Mouse (Mus musculus): Measurements from ENCODE around the gene Bnip1. TPM values are rescaled to one million over a fixed set of nuclear protein-coding genes. Genes with fewer than 3 reads are reported as not detected.
A peak's percentile ranks its signal among the peaks of the same experiment; 100 is the strongest.

Gene Bnip1
- polyA plus RNA-seq, 1 experiment, result 27.8 TPM

DNA sequence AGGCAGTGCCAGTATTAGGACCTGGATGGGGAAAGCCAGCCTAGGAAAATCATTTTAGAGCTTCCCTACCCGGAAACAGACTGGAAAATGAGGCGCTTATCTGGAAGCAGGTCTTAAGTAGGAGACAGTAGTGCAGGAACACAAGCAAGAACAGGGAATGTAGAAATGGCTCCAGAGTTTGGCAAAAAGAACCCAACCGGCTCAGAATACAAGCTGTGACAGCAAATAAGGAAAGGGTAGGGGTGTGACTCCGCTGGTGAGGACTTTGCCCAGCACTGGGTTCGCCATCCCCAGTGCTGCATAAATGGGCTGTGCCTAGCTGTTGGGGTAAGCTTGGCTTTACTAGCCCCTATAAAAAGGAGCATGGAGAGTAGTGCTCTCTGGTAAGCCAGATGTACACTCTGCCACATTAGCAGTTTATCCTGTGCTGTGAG lies 761 bp downstream of the Bnip1 start:
- Histone ChIP-seq H3K4me3 (ENCODE audit: insufficient read depth, poor library complexity, severe bottlenecking) (peak overlapping the region; percentile 83), H3K79me2 (ENCODE audit: control insufficient read depth, insufficient read depth) (no peaks in the 10 kb centered on the region), H3K79me3 (ENCODE audit: low read depth) (no peaks in the 10 kb centered on the region), H3K27me3 (ENCODE audit: control insufficient read depth, insufficient read depth, insufficient read length) (no peaks in the 10 kb centered on the region), H3K36me3 (ENCODE audit: control insufficient read depth, insufficient read depth) (peaks cover 13% of the 10 kb centered on the region), H3ac (ENCODE audit: control insufficient read depth, insufficient read length, low read depth) (peak overlapping the region; percentile 32)
- TF ChIP-seq MAX (IDR thresholded peaks at IDR 0.05) (no peak), MYOD1 (IDR thresholded peaks at IDR 0.05; ENCODE audit: control insufficient read depth, insufficient read length, low read depth) (no peak), USF1 (IDR thresholded peaks at IDR 0.05; ENCODE audit: low read depth) (no peak), FOSL1 (IDR thresholded peaks at IDR 0.05; ENCODE audit: insufficient read depth, low read length, poor library complexity, severe bottlenecking) (no peak), CEBPB (IDR thresholded peaks at IDR 0.05; ENCODE audit: low read depth) (no peak), MYOG (IDR thresholded peaks at IDR 0.05; ENCODE audit: control insufficient read depth, extremely low read depth, insufficient read length) (no peak), CTCF (IDR thresholded peaks at IDR 0.05; ENCODE audit: control insufficient read depth, insufficient read depth, insufficient read length) (no peak)

DNA sequence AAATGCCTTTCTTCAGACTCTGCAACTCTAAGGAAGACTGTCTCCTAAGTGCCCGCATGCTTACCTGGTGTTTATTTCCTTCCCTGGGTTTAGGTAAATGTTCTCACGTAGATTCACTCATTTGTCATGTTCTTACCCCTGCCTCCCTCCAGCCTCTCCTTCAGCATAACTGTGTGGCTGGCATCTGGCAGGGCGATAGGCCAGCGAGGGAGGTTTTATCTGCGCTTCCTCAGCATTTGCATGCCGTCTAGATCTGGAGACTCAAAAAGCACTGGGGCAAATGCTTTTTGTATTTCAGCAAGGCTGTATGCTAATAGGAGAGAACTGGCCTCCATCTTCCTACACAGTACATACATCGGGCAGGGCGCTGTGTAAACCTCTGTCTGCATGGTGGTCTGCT lies 3.7 kb downstream of the Bnip1 start:
- no peak for TF ChIP-seq MYOD1 (IDR thresholded peaks at IDR 0.05; ENCODE audit: control insufficient read depth, insufficient read length, low read depth)
- H3K36me3 ChIP-seq (ENCODE audit: control insufficient read depth, insufficient read depth), result peaks cover 28% of the 10 kb centered on the region
- H3ac ChIP-seq (ENCODE audit: control insufficient read depth, insufficient read length, low read depth), result no peak overlapping the region
- no peaks in the 10 kb centered on the region for H3K79me2 ChIP-seq (ENCODE audit: control insufficient read depth, insufficient read depth)
- no peaks in the 10 kb centered on the region for H3K27me3 ChIP-seq (ENCODE audit: control insufficient read depth, insufficient read depth, insufficient read length)
- H3K4me3 ChIP-seq (ENCODE audit: insufficient read depth, poor library complexity, severe bottlenecking), result no peak overlapping the region
- H3K79me3 ChIP-seq (ENCODE audit: low read depth), result peaks cover 1% of the 10 kb centered on the region

DNA sequence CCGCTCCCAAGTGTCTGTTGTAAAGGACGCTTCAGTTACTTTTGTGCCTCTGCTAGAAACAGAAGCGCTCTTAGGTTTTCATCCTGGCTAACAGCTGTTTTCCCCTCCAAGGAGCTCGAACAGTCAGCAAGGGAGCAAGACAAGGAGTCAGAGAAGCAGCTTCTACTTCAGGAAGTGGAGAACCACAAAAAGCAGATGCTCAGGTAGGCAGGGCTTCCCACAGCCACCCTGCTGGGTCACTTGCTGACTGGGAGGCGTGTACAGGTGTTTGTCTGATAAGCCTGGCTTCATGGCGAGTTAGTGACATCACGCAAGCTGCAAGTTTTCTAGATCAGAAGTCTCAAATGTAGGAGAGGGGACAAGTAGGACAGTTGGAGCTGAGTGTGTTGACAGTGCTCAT lies 5.7 kb downstream of the Bnip1 start:
- Histone ChIP-seq H3K4me3 (ENCODE audit: insufficient read depth, poor library complexity, severe bottlenecking) (no peak overlapping the region), H3K27me3 (ENCODE audit: control insufficient read depth, insufficient read depth, insufficient read length) (no peaks in the 10 kb centered on the region), H3K36me3 (ENCODE audit: control insufficient read depth, insufficient read depth) (peaks cover 39% of the 10 kb centered on the region), H3ac (ENCODE audit: control insufficient read depth, insufficient read length, low read depth) (no peak overlapping the region), H3K79me3 (ENCODE audit: low read depth) (peaks cover 1% of the 10 kb centered on the region), H3K79me2 (ENCODE audit: control insufficient read depth, insufficient read depth) (no peaks in the 10 kb centered on the region)
- TF ChIP-seq CTCF (IDR thresholded peaks at IDR 0.05; ENCODE audit: control insufficient read depth, insufficient read depth, insufficient read length) (no peak), MYOD1 (IDR thresholded peaks at IDR 0.05; ENCODE audit: control insufficient read depth, insufficient read length, low read depth) (no peak), MYOG (IDR thresholded peaks at IDR 0.05; ENCODE audit: control insufficient read depth, extremely low read depth, insufficient read length) (no peak), MAX (IDR thresholded peaks at IDR 0.05) (no peak), FOSL1 (IDR thresholded peaks at IDR 0.05; ENCODE audit: insufficient read depth, low read length, poor library complexity, severe bottlenecking) (no peak), CEBPB (IDR thresholded peaks at IDR 0.05; ENCODE audit: low read depth) (no peak), USF1 (IDR thresholded peaks at IDR 0.05; ENCODE audit: low read depth) (no peak)

DNA sequence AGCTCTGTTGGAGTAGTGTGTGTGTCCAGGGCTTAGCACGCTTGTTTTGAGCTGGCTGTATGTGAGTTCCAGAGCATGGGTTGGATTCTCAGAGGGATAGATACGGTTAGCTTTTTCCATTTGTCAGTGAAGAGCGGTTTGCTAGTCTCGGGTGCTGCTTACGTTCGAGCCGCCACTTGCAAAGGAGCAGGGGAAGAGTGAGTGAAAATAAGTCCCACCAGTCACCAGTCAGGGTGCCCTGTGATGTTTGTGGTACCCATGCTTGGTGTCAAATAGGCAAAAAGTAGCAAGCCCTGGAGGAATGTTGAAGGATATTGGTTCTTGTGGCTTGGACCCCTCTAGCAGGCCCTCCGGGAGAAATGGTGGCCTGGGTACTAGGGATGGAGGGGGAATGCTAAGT lies 8.1 kb downstream of the Bnip1 start:
- H3K4me3 ChIP-seq (ENCODE audit: insufficient read depth, poor library complexity, severe bottlenecking), result no peak overlapping the region
- no peaks in the 10 kb centered on the region for H3K79me2 ChIP-seq (ENCODE audit: control insufficient read depth, insufficient read depth)
- H3K79me3 ChIP-seq (ENCODE audit: low read depth), result peaks cover 1% of the 10 kb centered on the region
- peaks cover 48% of the 10 kb centered on the region for H3K36me3 ChIP-seq (ENCODE audit: control insufficient read depth, insufficient read depth)
- no peak for TF ChIP-seq USF1 (IDR thresholded peaks at IDR 0.05; ENCODE audit: low read depth)
- no peak for TF ChIP-seq CEBPB (IDR thresholded peaks at IDR 0.05; ENCODE audit: low read depth)
- TF ChIP-seq MYOD1 (IDR thresholded peaks at IDR 0.05; ENCODE audit: control insufficient read depth, insufficient read length, low read depth), result no peak
- no peak for TF ChIP-seq MYOG (IDR thresholded peaks at IDR 0.05; ENCODE audit: control insufficient read depth, extremely low read depth, insufficient read length)
- TF ChIP-seq MAX (IDR thresholded peaks at IDR 0.05), result no peak
- TF ChIP-seq CTCF (IDR thresholded peaks at IDR 0.05; ENCODE audit: control insufficient read depth, insufficient read depth, insufficient read length), result no peak
- TF ChIP-seq FOSL1 (IDR thresholded peaks at IDR 0.05; ENCODE audit: insufficient read depth, low read length, poor library complexity, severe bottlenecking), result no peak
- H3ac ChIP-seq (ENCODE audit: control insufficient read depth, insufficient read length, low read depth), result no peak overlapping the region
- H3K27me3 ChIP-seq (ENCODE audit: control insufficient read depth, insufficient read depth, insufficient read length), result no peaks in the 10 kb centered on the region

DNA sequence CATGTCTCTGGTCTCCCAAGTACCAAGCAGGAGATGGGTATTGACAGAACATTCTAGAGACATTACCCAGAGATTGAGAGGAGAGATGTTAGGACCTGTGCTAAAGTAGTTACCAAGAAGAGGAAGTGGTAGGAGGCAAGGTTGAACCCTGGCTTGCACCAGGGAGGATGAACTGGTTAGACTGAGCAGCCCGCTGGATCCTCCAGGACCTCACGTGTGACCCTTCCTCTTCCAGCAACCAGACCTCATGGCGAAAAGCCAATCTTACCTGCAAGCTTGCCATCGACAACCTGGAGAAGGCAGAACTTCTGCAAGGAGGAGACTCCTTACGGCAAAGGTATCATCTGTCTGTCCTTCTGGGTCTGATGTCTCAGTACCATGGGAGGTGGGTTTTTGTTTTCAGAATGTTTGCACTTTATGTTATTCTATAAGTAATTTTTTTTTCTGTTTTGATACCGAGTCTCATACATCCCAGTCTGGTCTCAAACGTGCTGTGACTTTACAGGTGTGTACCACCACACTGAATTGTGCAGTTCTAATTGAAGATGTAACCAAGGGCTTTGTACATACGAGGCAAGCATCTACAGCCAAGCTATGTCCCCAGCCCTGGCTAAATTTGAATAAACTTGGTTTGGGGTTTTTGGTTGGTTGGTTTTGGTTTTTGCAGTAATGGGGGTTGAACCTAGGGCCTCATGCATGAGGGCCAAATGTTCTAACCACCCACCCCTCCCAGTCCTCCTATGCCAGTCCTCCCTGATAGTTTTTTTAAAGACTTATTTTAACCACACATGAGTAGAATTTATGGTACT lies 8.8 kb downstream of the Bnip1 start:
- H3K27me3 ChIP-seq (ENCODE audit: control insufficient read depth, insufficient read depth, insufficient read length), result no peaks in the 10 kb centered on the region
- TF ChIP-seq MYOG (IDR thresholded peaks at IDR 0.05; ENCODE audit: control insufficient read depth, extremely low read depth, insufficient read length) (no peak), MYOD1 (IDR thresholded peaks at IDR 0.05; ENCODE audit: control insufficient read depth, insufficient read length, low read depth) (no peak), CEBPB (IDR thresholded peaks at IDR 0.05; ENCODE audit: low read depth) (no peak), USF1 (IDR thresholded peaks at IDR 0.05; ENCODE audit: low read depth) (no peak), CTCF (IDR thresholded peaks at IDR 0.05; ENCODE audit: control insufficient read depth, insufficient read depth, insufficient read length) (no peak), FOSL1 (IDR thresholded peaks at IDR 0.05; ENCODE audit: insufficient read depth, low read length, poor library complexity, severe bottlenecking) (no peak), MAX (IDR thresholded peaks at IDR 0.05) (no peak)
- H3ac ChIP-seq (ENCODE audit: control insufficient read depth, insufficient read length, low read depth), result no peak overlapping the region
- no peaks in the 10 kb centered on the region for H3K79me2 ChIP-seq (ENCODE audit: control insufficient read depth, insufficient read depth)
- peaks cover 48% of the 10 kb centered on the region for H3K36me3 ChIP-seq (ENCODE audit: control insufficient read depth, insufficient read depth)
- H3K79me3 ChIP-seq (ENCODE audit: low read depth), result peaks cover 1% of the 10 kb centered on the region
- no peak overlapping the region for H3K4me3 ChIP-seq (ENCODE audit: insufficient read depth, poor library complexity, severe bottlenecking)

Measured in C2C12 (cell line).